Mouse (Mus musculus) forebrain, embryonic 11.5 days (tissue): ENCODE data around the gene Get4. TPM values are rescaled to one million over a fixed set of nuclear protein-coding genes. Genes with fewer than 3 reads are reported as not detected.

Source experiments
- ATAC-seq: fragments of 200-750 bp; cut with Nextera tagmentation; replicated peaks from 2 replicates; pipeline ENCODE4 v1.8.0; 2017; ENCODE audit warnings: moderate TSS enrichment; ENCODE audit not compliant: low FRiP score
- DNase-seq: peaks from one replicate; pipeline ENCODE4 v3.0.0-alpha.2; 2017; ENCODE audit warnings: low spot score
- H3K27ac ChIP-seq: fragments of 300-500 bp; sonication (generic); 2 replicates; pipeline ENCODE4 v1.5.1; 2014; ENCODE audit warnings: low read depth, low read length
- H3K27me3 ChIP-seq: fragments of 300-500 bp; sonication (generic); 2 replicates; pipeline ENCODE4 v1.6.1; 2014; ENCODE audit warnings: mild to moderate bottlenecking, low read length, mixed read lengths; ENCODE audit not compliant: control insufficient read depth, insufficient read depth
- H3K36me3 ChIP-seq: fragments of 300-500 bp; sonication (generic); 2 replicates; pipeline ENCODE4 v1.6.1; 2014; ENCODE audit warnings: mild to moderate bottlenecking, low read length, moderate library complexity, mixed read lengths; ENCODE audit not compliant: control insufficient read depth, insufficient read depth
- H3K4me1 ChIP-seq: fragments of 300-500 bp; sonication (generic); replicated peaks from 2 replicates; pipeline ENCODE4 v1.6.1; 2014; ENCODE audit warnings: low read length, mixed read lengths; ENCODE audit not compliant: control insufficient read depth, insufficient read depth
- H3K4me2 ChIP-seq: fragments of 300-500 bp; sonication (generic); 2 replicates; pipeline ENCODE4 v1.6.1; 2014; ENCODE audit warnings: low read depth, mild to moderate bottlenecking, low read length, moderate library complexity, mixed read lengths; ENCODE audit not compliant: severe bottlenecking
- H3K4me3 ChIP-seq: fragments of 300-500 bp; sonication (generic); 2 replicates; pipeline ENCODE4 v1.5.1; 2014; ENCODE audit warnings: low read depth, low read length
- H3K9ac ChIP-seq: fragments of 300-500 bp; sonication (generic); 2 replicates; pipeline ENCODE4 v1.6.1; 2014; ENCODE audit warnings: low read length
- H3K9me3 ChIP-seq: fragments of 300-500 bp; sonication (generic); 2 replicates; pipeline ENCODE4 v1.6.1; 2016; ENCODE audit warnings: low read length, mixed read lengths; ENCODE audit not compliant: control insufficient read depth
- WGBS: fragments of 180-500 bp; shearing (Covaris S2); extraction: QIAGEN DNeasy Blood & Tissue Kit; methylation state at CpG from one replicate; pipeline ENCODE4 v1.1.7; 2014; 5-methylcytosine and 5-hydroxymethylcytosine counted together
- polyA plus RNA-seq: library from polyadenylated mRNA; unstranded; fragments of >200 nt; fragmentation: Nextera tagmentation; extraction: Ambion mirVana; gene quantifications from 2 replicates; pipeline ENCODE4 v1.2.1, GENCODE M21; 2014

Get4 gene
- polyA plus RNA-seq, 1 experiment from 2014 or later, result 148 TPM

GRCm38 (mm10) chr5:139258371-139259035 lies 6.4 kb downstream of the Get4 start:
- 94% methylated on average over 8 of the region's 8 CpGs for WGBS
- peaks cover 6% of the 10 kb centered on the region; the same call in 1 of the 2 replicates for H3K36me3 ChIP-seq

GRCm38 (mm10) chr5:139259853-139260252 lies 7.7 kb downstream of the Get4 start:
- WGBS, result 86% methylated on average over 5 of the region's 5 CpGs
- no peak overlapping the region for H3K4me3 ChIP-seq
- H3K4me1 ChIP-seq, result no peaks in the 10 kb centered on the region
- peaks cover 10% of the 10 kb centered on the region; the same call in 1 of the 2 replicates for H3K36me3 ChIP-seq
- no peak overlapping the region for H3K4me2 ChIP-seq
- no peaks in the 10 kb centered on the region for H3K27me3 ChIP-seq
- no peak for DNase-seq
- no peak overlapping the region for H3K27ac ChIP-seq
- no peak for ATAC-seq
- no peak overlapping the region for H3K9ac ChIP-seq
- no peaks in the 10 kb centered on the region for H3K9me3 ChIP-seq

More at GRCm38 (mm10) chr5:139258371-139259035, 6.4 kb downstream of the Get4 start:
- Histone ChIP-seq H3K27me3 (no peaks in the 10 kb centered on the region), H3K9ac (no peak overlapping the region), H3K4me2 (no peak overlapping the region), H3K4me3 (no peak overlapping the region), H3K4me1 (peaks cover 6% of the 10 kb centered on the region), H3K9me3 (no peaks in the 10 kb centered on the region), H3K27ac (no peak overlapping the region)
- ATAC-seq (no peak), DNase-seq (no peak)

GRCm38 (mm10) chr5:139261403-139261802 lies 9.3 kb downstream of the Get4 start:
- DNase-seq, result no peak
- Histone ChIP-seq H3K9ac (no peak overlapping the region), H3K4me1 (no peaks in the 10 kb centered on the region), H3K4me2 (no peak overlapping the region), H3K27ac (no peak overlapping the region), H3K9me3 (no peaks in the 10 kb centered on the region), H3K4me3 (no peak overlapping the region), H3K36me3 (peaks cover 17% of the 10 kb centered on the region; the same call in 1 of the 2 replicates), H3K27me3 (no peaks in the 10 kb centered on the region)
- no peak for ATAC-seq
- WGBS, result 89% methylated on average over 4 of the region's 4 CpGs

GRCm38 (mm10) chr5:139267661-139268060 lies 15.5 kb downstream of the Get4 start:
- no peak overlapping the region for H3K9ac ChIP-seq
- H3K27me3 ChIP-seq, result no peaks in the 10 kb centered on the region
- WGBS, result 87% methylated on average over 4 of the region's 4 CpGs
- H3K27ac ChIP-seq, result no peak overlapping the region
- no peak overlapping the region for H3K4me2 ChIP-seq
- H3K36me3 ChIP-seq, result peaks cover 21% of the 10 kb centered on the region; the same call in 1 of the 2 replicates
- ATAC-seq (no peak), DNase-seq (no peak)
- 0 out of 2 replicates have a peak, but pooled peaks cover 2% of the 10 kb centered on the region for H3K4me1 ChIP-seq
- no peak overlapping the region for H3K4me3 ChIP-seq
- H3K9me3 ChIP-seq, result no peaks in the 10 kb centered on the region

GRCm38 (mm10) chr5:139270806-139271521 lies 18.8 kb downstream of the Get4 start:
- H3K27me3 ChIP-seq, result no peaks in the 10 kb centered on the region
- H3K4me1 ChIP-seq, result 0 out of 2 replicates have a peak, but pooled peaks cover 2% of the 10 kb centered on the region
- no peak overlapping the region for H3K4me2 ChIP-seq
- H3K36me3 ChIP-seq, result peaks cover 8% of the 10 kb centered on the region; the same call in 1 of the 2 replicates
- no peak overlapping the region for H3K9ac ChIP-seq
- H3K27ac ChIP-seq, result no peak overlapping the region
- ATAC-seq (no peak), DNase-seq (no peak)
- H3K9me3 ChIP-seq, result no peaks in the 10 kb centered on the region
- 74% methylated on average over 16 of the region's 16 CpGs for WGBS
- no peak overlapping the region for H3K4me3 ChIP-seq

- WGBS, result 53% methylated on average over 8 of the region's 8 CpGs
- no peaks in the 10 kb centered on the region for H3K27me3 ChIP-seq
- ATAC-seq, result peak; percentile 14; the same call in 1 of the 2 replicates
- no peak overlapping the region for H3K4me2 ChIP-seq
- no peak overlapping the region for H3K27ac ChIP-seq
- H3K9ac ChIP-seq, result no peak overlapping the region
- peaks cover 4% of the 10 kb centered on the region; the same call in 1 of the 2 replicates for H3K36me3 ChIP-seq
- no peaks in the 10 kb centered on the region for H3K9me3 ChIP-seq
- 0 out of 2 replicates have a peak, but pooled peaks cover 2% of the 10 kb centered on the region for H3K4me1 ChIP-seq
- DNase-seq, result no peak
- H3K4me3 ChIP-seq, result no peak overlapping the region
These were observed 19.9 kb downstream of the Get4 start for GRCm38 (mm10) chr5:139271994-139272554.

- Histone ChIP-seq H3K4me2 (no peak overlapping the region), H3K9me3 (no peaks in the 10 kb centered on the region), H3K36me3 (no peaks in the 10 kb centered on the region), H3K4me3 (no peak overlapping the region), H3K9ac (no peak overlapping the region), H3K4me1 (no peaks in the 10 kb centered on the region), H3K27me3 (no peaks in the 10 kb centered on the region), H3K27ac (no peak overlapping the region)
- ATAC-seq (no peak), DNase-seq (no peak)
- 88% methylated on average over 8 of the region's 8 CpGs for WGBS
These were observed 25.2 kb downstream of the Get4 start for GRCm38 (mm10) chr5:139277287-139277686.

GRCm38 (mm10) chr5:139281373-139282112 lies 29.4 kb downstream of the Get4 start:
- Histone ChIP-seq H3K4me3 (no peak overlapping the region), H3K4me2 (no peak overlapping the region), H3K9me3 (no peaks in the 10 kb centered on the region), H3K9ac (no peak overlapping the region), H3K27ac (no peak overlapping the region), H3K36me3 (no peaks in the 10 kb centered on the region), H3K27me3 (no peaks in the 10 kb centered on the region), H3K4me1 (no peaks in the 10 kb centered on the region)
- no peak for DNase-seq
- no peak for ATAC-seq
- WGBS, result 68% methylated on average over 10 of the region's 11 CpGs
